Mouse (Mus musculus) stomach, embryonic 14.5 days (tissue): Measurements from ENCODE around the gene Sik2. TPM values are rescaled to one million over a fixed set of nuclear protein-coding genes. Genes with fewer than 3 reads are reported as not detected.

Experiments
- ATAC-seq: fragments of 200-750 bp; cut with Nextera tagmentation; 2 replicates; pipeline ENCODE4 v1.8.0; 2017; ENCODE audit warnings: low read depth, moderate TSS enrichment; ENCODE audit not compliant: insufficient number of reproducible peaks, insufficient read depth, low FRiP score
- H3K27ac ChIP-seq: fragments of 300-500 bp; sonication (generic); 2 replicates; pipeline ENCODE4 v1.5.1; 2014; ENCODE audit warnings: mild to moderate bottlenecking, low read length, moderate library complexity, mixed read lengths
- H3K27me3 ChIP-seq: fragments of 300-500 bp; sonication (generic); 2 replicates; pipeline ENCODE4 v1.6.1; 2014; ENCODE audit warnings: low read length, control low read depth, mixed read lengths; ENCODE audit not compliant: control insufficient read depth, insufficient read depth
- H3K36me3 ChIP-seq: fragments of 300-500 bp; sonication (generic); 2 replicates; pipeline ENCODE4 v1.6.1; 2014; ENCODE audit warnings: mild to moderate bottlenecking, control low read depth, low read length, moderate library complexity, mixed read lengths; ENCODE audit not compliant: control insufficient read depth, insufficient read depth
- H3K4me1 ChIP-seq: fragments of 300-500 bp; sonication (generic); 2 replicates; pipeline ENCODE4 v1.6.1; 2014; ENCODE audit warnings: low read length, control low read depth, mixed read lengths; ENCODE audit not compliant: control insufficient read depth, insufficient read depth
- H3K4me2 ChIP-seq: fragments of 300-500 bp; sonication (generic); replicated peaks from 2 replicates; pipeline ENCODE4 v1.6.1; 2014; ENCODE audit warnings: low read depth, low read length, control low read depth
- H3K4me3 ChIP-seq: fragments of 300-500 bp; sonication (generic); 2 replicates; pipeline ENCODE4 v1.5.1; 2014; ENCODE audit warnings: low read depth, low read length, control low read depth
- H3K9ac ChIP-seq: fragments of 300-500 bp; sonication (generic); replicated peaks from 2 replicates; pipeline ENCODE4 v1.6.1; 2014; ENCODE audit warnings: low read depth, mild to moderate bottlenecking, control low read depth, low read length, moderate library complexity, mixed read lengths
- H3K9me3 ChIP-seq: fragments of 300-500 bp; sonication (generic); 2 replicates; pipeline ENCODE4 v1.6.1; 2016; ENCODE audit warnings: low read depth, low read length, control low read depth; ENCODE audit not compliant: control insufficient read depth
- WGBS: fragments of 180-500 bp; shearing (Covaris S2); extraction: QIAGEN DNeasy Blood & Tissue Kit; methylation state at CpG from one replicate; pipeline ENCODE4 v1.1.7; 2014; 5-methylcytosine and 5-hydroxymethylcytosine counted together
- polyA plus RNA-seq: library from polyadenylated mRNA; unstranded; fragments of >200 nt; fragmentation: Nextera tagmentation; extraction: Ambion mirVana; gene quantifications from 2 replicates; pipeline ENCODE4 v1.2.1, GENCODE M21; 2014

Gene Sik2
- polyA plus RNA-seq, 1 experiment from 2014 or later = 24.2 TPM

- peak; percentile 20; the same call in 1 of the 2 replicates for ATAC-seq
Measured at GRCm38 (mm10) chr9:51008068-51008840, 619 bp downstream of the Sik2 start.

GRCm38 (mm10) chr9:51007726-51008067, 1.2 kb downstream of the Sik2 start:
- Histone ChIP-seq H3K9ac (0 out of 2 replicates have a peak overlapping the region, but pooled peaks have one; percentile 83), H3K27me3 (no peaks in the 10 kb centered on the region), H3K27ac (no peak overlapping the region), H3K9me3 (no peaks in the 10 kb centered on the region), H3K36me3 (no peaks in the 10 kb centered on the region), H3K4me3 (peak overlapping the region; percentile 87), H3K4me2 (peak overlapping the region; percentile 74), H3K4me1 (peaks cover 6% of the 10 kb centered on the region; the same call in 1 of the 2 replicates)
- no peak for ATAC-seq
- WGBS = 11% methylated on average over 10 of the region's 10 CpGs

More at GRCm38 (mm10) chr9:51008068-51008840, 619 bp downstream of the Sik2 start:
- H3K9ac ChIP-seq = peak overlapping the region; percentile 83
- peak overlapping the region; percentile 74 for H3K4me2 ChIP-seq
- peak overlapping the region; percentile 87 for H3K4me3 ChIP-seq
- H3K27ac ChIP-seq = peak overlapping the region; percentile 91
- H3K36me3 ChIP-seq = no peaks in the 10 kb centered on the region
- no peaks in the 10 kb centered on the region for H3K9me3 ChIP-seq
- H3K4me1 ChIP-seq = peaks cover 6% of the 10 kb centered on the region; the same call in 1 of the 2 replicates
- under 1% methylated on average over 54 of the region's 65 CpGs for WGBS
- no peaks in the 10 kb centered on the region for H3K27me3 ChIP-seq

DNA sequence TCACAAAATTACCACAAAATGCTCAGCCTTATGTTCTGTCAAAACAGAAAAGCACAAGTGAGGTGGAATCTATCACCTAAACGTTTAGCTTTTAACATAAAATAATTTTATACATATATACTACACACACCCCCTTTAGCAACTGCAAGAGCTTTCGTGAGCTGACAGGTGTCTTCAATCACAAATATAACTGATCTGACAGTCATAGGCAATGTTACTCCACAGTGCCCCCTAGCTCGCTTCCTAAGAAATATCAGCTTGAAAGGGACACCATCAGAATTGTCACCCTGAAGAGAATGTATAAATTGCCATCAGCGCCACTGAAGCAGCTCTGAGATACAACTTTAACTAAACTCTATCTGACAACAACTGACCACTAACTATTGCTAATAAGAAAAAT, 2.0 kb downstream of the Sik2 start:
- no peak overlapping the region for H3K4me3 ChIP-seq
- WGBS = 10% methylated on average over 4 of the region's 4 CpGs
- no peaks in the 10 kb centered on the region for H3K27me3 ChIP-seq
- no peak overlapping the region for H3K27ac ChIP-seq
- no peaks in the 10 kb centered on the region for H3K9me3 ChIP-seq
- H3K36me3 ChIP-seq = no peaks in the 10 kb centered on the region
- no peak overlapping the region for H3K9ac ChIP-seq
- no peak for ATAC-seq
- no peak overlapping the region for H3K4me2 ChIP-seq
- peaks cover 6% of the 10 kb centered on the region; the same call in 1 of the 2 replicates for H3K4me1 ChIP-seq

DNA sequence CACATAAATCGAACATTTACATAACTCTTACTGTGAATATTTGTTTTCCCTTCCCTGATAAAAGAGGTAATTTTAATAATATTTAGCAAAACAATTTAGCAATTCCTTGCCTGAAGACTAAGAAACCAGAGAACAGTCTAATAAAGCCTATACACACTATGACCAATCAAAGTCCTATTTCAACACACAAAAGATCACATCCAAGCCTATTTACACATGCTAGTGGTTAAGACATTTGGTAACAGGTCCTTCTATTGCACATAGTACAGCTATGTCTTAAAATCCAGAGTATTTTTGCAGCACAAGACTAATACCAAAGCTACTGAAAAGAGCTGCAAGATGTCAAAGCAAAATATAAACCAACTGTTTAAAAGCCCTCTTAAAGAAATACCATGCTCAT, 4.8 kb downstream of the Sik2 start:
- no peaks in the 10 kb centered on the region for H3K27me3 ChIP-seq
- H3K9ac ChIP-seq = no peak overlapping the region
- no peaks in the 10 kb centered on the region; the same call in 1 of the 2 replicates for H3K36me3 ChIP-seq
- WGBS = 87% methylated on average over 1 of the region's 1 CpGs
- no peak overlapping the region for H3K4me3 ChIP-seq
- no peak overlapping the region for H3K4me2 ChIP-seq
- ATAC-seq = no peak
- H3K4me1 ChIP-seq = 0 out of 2 replicates have a peak, but pooled peaks cover 3% of the 10 kb centered on the region
- no peaks in the 10 kb centered on the region for H3K9me3 ChIP-seq
- H3K27ac ChIP-seq = no peak overlapping the region

- no peaks in the 10 kb centered on the region for H3K4me1 ChIP-seq
- H3K36me3 ChIP-seq = 0 out of 2 replicates have a peak, but pooled peaks cover 2% of the 10 kb centered on the region
- no peak overlapping the region for H3K9ac ChIP-seq
- no peaks in the 10 kb centered on the region for H3K27me3 ChIP-seq
- H3K4me3 ChIP-seq = no peak overlapping the region
- no peak overlapping the region for H3K4me2 ChIP-seq
- no peak for ATAC-seq
- H3K9me3 ChIP-seq = no peaks in the 10 kb centered on the region
- no peak overlapping the region for H3K27ac ChIP-seq
Measured at GRCm38 (mm10) chr9:50986677-50987076, 22.2 kb downstream of the Sik2 start.

- 42% methylated on average over 8 of the region's 8 CpGs for WGBS
- H3K27me3 ChIP-seq = no peaks in the 10 kb centered on the region
- no peak overlapping the region for H3K27ac ChIP-seq
- H3K9ac ChIP-seq = no peak overlapping the region
- 0 out of 2 replicates have a peak, but pooled peaks cover 2% of the 10 kb centered on the region for H3K36me3 ChIP-seq
- no peak overlapping the region for H3K4me2 ChIP-seq
- no peak overlapping the region for H3K4me3 ChIP-seq
- ATAC-seq = no peak
- no peaks in the 10 kb centered on the region for H3K9me3 ChIP-seq
- H3K4me1 ChIP-seq = no peaks in the 10 kb centered on the region
Measured at GRCm38 (mm10) chr9:50986123-50986522, 22.8 kb downstream of the Sik2 start.

DNA sequence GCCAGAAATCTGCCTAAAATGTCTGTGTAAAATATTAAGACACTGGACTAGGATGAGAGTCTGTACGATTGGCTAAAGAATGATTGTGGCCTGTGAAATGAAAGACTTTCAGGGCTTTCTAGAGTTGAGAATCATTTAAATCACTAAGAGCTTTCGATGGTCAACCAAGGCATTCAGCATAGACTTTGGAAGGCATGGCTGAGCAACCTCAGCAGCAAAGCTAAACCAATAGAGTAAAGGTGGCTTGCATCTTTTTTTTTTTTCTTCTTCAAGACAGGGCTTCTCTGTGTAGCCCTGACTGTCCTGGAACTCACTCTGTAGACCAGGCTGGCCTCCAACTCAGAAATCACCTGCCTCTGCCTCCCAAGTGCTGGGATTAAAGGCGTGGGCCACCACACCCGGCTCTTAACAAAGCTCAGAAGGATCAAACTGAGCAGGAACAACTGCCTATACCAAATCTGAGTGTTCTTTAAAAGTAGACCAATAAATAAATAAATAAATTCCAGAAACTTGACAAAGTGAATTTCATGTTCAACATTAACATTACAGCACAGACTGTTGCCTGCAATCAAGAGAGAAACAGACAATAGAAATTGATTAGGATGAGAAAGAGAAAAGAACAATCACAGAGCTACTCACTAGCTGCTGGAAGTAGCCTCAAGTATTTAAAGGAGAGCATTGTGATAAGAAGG, 27.2 kb downstream of the Sik2 start:
- WGBS = 92% methylated on average over 4 of the region's 4 CpGs
- Histone ChIP-seq H3K9ac (no peak overlapping the region), H3K4me3 (no peak overlapping the region), H3K9me3 (no peaks in the 10 kb centered on the region), H3K27me3 (no peaks in the 10 kb centered on the region), H3K4me2 (no peak overlapping the region), H3K27ac (no peak overlapping the region), H3K4me1 (0 out of 2 replicates have a peak, but pooled peaks cover 3% of the 10 kb centered on the region), H3K36me3 (no peaks in the 10 kb centered on the region)
- ATAC-seq = no peak

DNA sequence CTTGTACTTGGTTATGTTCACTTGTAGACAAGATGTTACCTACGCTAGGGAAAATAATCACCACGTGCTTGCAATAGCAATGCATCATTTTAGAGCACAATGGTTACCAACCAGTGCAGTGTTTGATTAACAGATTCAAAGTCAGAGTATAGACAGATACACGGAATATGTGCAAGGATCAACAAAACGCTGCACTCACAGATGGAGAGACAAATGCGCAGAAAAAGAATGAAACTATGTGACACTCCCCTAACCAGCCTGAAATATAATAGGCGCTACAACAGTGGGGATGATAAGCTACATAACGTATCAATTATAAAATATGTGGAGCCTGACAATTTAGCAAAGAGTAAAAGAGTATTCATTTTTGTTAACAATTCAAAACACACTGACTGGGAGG, 34.2 kb downstream of the Sik2 start:
- Histone ChIP-seq H3K4me1 (0 out of 2 replicates have a peak, but pooled peaks cover 3% of the 10 kb centered on the region), H3K9ac (no peak overlapping the region), H3K9me3 (no peaks in the 10 kb centered on the region), H3K4me3 (no peak overlapping the region), H3K36me3 (no peaks in the 10 kb centered on the region), H3K27ac (no peak overlapping the region), H3K27me3 (no peaks in the 10 kb centered on the region), H3K4me2 (no peak overlapping the region)
- 84% methylated on average over 7 of the region's 7 CpGs for WGBS
- ATAC-seq = no peak
